Mouse (Mus musculus): ENCODE data around the gene Sla2. TPM values are rescaled to one million over a fixed set of nuclear protein-coding genes. Genes with fewer than 3 reads are reported as not detected.
"Not testable (repeated sequence)": the region's sequence is repeated elsewhere in the genome, so short reads cannot be mapped to it uniquely, and the experiment has no call there.

The Sla2 gene
- 0.23 and 0.24 TPM in 2 replicates for polyA plus RNA-seq (2014; fragmentation: Nextera tagmentation; extraction: Ambion mirVana)

DNA sequence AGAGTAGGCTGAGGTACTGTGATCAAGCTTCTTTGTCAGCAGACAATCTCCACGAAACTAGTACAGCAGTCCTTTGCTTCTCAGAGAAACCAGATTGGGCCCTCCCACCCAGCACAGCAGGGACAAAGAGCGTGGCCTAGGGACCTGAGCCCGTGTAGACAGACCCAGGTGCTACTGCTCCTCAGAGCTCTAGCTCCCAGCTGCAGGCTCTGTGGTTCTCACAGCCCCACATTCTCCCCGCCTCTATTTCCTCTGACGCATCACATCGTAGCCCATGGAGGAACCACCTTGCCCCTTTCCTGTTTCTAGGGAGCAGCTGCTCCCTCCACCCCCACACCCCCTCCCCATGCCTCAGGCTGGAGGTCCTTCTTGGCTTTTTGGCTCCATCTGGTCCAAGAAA lies at the start of gene Sla2:
Sla2 (minus strand) TSS at position 176 of the 400 bp plus-strand sequence.
- 66% methylated on average over 6 of the region's 6 CpGs for WGBS

GRCm38 (mm10) chr2:156935005-156935404 lies 48.0 kb upstream of the Sla2 start:
- H3K9ac ChIP-seq (ENCODE audit: low read depth, low read length): no peak overlapping the region
- WGBS: 87% methylated on average over 6 of the region's 6 CpGs
- H3K27me3 ChIP-seq (ENCODE audit: control insufficient read depth, insufficient read depth, low read length): no peaks in the 10 kb centered on the region
- H3K9me3 ChIP-seq (ENCODE audit: control insufficient read depth, low read length): no peaks in the 10 kb centered on the region
- no peak for ATAC-seq (ENCODE audit: low FRiP score, low TSS enrichment)
- no peak overlapping the region for H3K4me3 ChIP-seq (ENCODE audit: low read length)
- peaks cover 2% of the 10 kb centered on the region; the same call in 1 of the 2 replicates for H3K36me3 ChIP-seq (ENCODE audit: control insufficient read depth, insufficient read depth, low read length)
- H3K4me2 ChIP-seq (replicated peaks; ENCODE audit: low read depth, low read length): no peak overlapping the region
- H3K27ac ChIP-seq (ENCODE audit: low read depth, low read length): no peak overlapping the region
- no peaks in the 10 kb centered on the region for H3K4me1 ChIP-seq (ENCODE audit: control insufficient read depth, insufficient read depth, low read length)

More for the DNA sequence above, at the start of gene Sla2:
- Histone ChIP-seq H3K9ac (ENCODE audit: low read depth, low read length) (no peak within 1 kb of the TSS), H3K27me3 (ENCODE audit: control insufficient read depth, insufficient read depth, low read length) (no peaks in the 10 kb centered on the region), H3K36me3 (ENCODE audit: control insufficient read depth, insufficient read depth, low read length) (no peaks in the 10 kb centered on the region), H3K4me1 (ENCODE audit: control insufficient read depth, insufficient read depth, low read length) (no peaks in the 10 kb centered on the region), H3K9me3 (ENCODE audit: control insufficient read depth, low read length) (no peaks in the 10 kb centered on the region), H3K4me3 (ENCODE audit: low read length) (no peak within 1 kb of the TSS), H3K4me2 (replicated peaks; ENCODE audit: low read depth, low read length) (no peak within 1 kb of the TSS), H3K27ac (ENCODE audit: low read depth, low read length) (no peak within 1 kb of the TSS)
- ATAC-seq (ENCODE audit: low FRiP score, low TSS enrichment): no peak

DNA sequence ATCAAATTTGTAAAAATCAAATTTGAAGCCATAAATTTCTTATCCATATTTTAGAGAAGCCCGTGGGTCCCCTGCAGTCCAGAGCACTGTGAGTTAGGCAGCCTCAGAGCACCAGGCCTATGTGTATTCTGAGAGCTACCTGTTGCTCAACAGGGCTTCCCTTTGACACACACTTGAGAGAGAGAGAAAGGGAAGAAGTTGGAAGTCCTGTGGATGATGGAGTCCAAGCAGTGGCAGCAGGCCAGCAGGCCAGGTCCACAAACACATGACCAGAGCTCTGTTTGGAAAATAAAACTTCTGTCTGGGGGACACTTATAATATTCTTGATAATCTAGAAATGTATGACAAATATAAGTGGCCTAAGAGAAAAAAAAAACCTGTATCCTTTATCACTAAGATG lies 46.4 kb upstream of the Sla2 start:
- 82% methylated on average over 1 of the region's 1 CpGs for WGBS
- no peak overlapping the region for H3K4me3 ChIP-seq (ENCODE audit: low read length)
- H3K27me3 ChIP-seq (ENCODE audit: control insufficient read depth, insufficient read depth, low read length): no peaks in the 10 kb centered on the region
- H3K9me3 ChIP-seq (ENCODE audit: control insufficient read depth, low read length): no peaks in the 10 kb centered on the region
- H3K36me3 ChIP-seq (ENCODE audit: control insufficient read depth, insufficient read depth, low read length): peaks cover 3% of the 10 kb centered on the region; the same call in 1 of the 2 replicates
- no peak overlapping the region for H3K27ac ChIP-seq (ENCODE audit: low read depth, low read length)
- H3K4me2 ChIP-seq (replicated peaks; ENCODE audit: low read depth, low read length): no peak overlapping the region
- H3K4me1 ChIP-seq (ENCODE audit: control insufficient read depth, insufficient read depth, low read length): no peaks in the 10 kb centered on the region
- no peak overlapping the region for H3K9ac ChIP-seq (ENCODE audit: low read depth, low read length)
- no peak for ATAC-seq (ENCODE audit: low FRiP score, low TSS enrichment)

DNA sequence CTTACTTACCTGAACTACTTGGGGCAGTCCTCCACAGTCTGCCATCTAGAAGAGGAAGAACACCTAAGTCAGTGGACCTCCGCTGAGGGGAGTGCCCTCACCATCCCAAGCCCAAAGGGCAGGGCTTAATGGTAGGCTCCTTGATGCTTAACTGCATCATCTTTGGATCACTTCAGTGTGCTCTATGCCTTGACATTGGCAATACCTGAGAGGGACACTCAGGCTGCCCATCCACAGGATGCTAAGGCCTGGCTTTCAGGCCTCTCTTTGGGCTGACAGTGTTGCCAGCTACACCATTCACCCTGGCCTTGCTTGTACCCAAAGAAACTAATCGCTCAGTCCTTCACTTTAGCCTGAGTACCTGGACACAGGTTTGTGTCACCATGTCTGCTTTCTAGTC lies 44.4 kb upstream of the Sla2 start:
- no peak overlapping the region for H3K4me3 ChIP-seq (ENCODE audit: low read length)
- 100% methylated on average over 2 of the region's 2 CpGs for WGBS

DNA sequence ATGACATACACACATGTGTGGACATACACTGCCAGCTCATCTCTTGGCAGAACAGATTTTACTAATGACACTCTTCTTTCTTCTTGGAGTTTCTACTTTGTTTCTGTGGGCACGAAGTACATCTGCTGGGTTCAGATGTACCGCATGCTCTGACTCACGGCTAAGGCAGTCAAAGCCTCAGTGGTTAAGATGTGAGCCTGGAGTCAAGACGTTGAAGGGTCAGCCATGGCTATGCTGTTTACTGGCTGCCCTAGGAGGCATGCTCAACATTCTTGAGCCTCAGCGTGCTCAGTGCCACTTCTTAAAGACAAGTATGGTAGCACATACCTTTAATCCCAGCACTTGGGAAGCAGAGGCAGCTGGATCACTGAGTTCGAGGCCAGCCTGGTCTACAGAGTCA lies 43.6 kb upstream of the Sla2 start:
- H3K9ac ChIP-seq (ENCODE audit: low read depth, low read length): no peak overlapping the region
- no peak overlapping the region for H3K27ac ChIP-seq (ENCODE audit: low read depth, low read length)
- no peaks in the 10 kb centered on the region for H3K27me3 ChIP-seq (ENCODE audit: control insufficient read depth, insufficient read depth, low read length)
- no peak for ATAC-seq (ENCODE audit: low FRiP score, low TSS enrichment)
- no peaks in the 10 kb centered on the region for H3K4me1 ChIP-seq (ENCODE audit: control insufficient read depth, insufficient read depth, low read length)
- no peak overlapping the region for H3K4me3 ChIP-seq (ENCODE audit: low read length)
- peaks cover 4% of the 10 kb centered on the region; the same call in 1 of the 2 replicates for H3K36me3 ChIP-seq (ENCODE audit: control insufficient read depth, insufficient read depth, low read length)
- no peak overlapping the region for H3K4me2 ChIP-seq (replicated peaks; ENCODE audit: low read depth, low read length)
- WGBS: 93% methylated on average over 6 of the region's 6 CpGs
- no peaks in the 10 kb centered on the region for H3K9me3 ChIP-seq (ENCODE audit: control insufficient read depth, low read length)

More for the DNA sequence above, 44.4 kb upstream of the Sla2 start:
- ATAC-seq (ENCODE audit: low FRiP score, low TSS enrichment): no peak
- no peaks in the 10 kb centered on the region for H3K9me3 ChIP-seq (ENCODE audit: control insufficient read depth, low read length)
- H3K4me2 ChIP-seq (replicated peaks; ENCODE audit: low read depth, low read length): no peak overlapping the region
- H3K4me1 ChIP-seq (ENCODE audit: control insufficient read depth, insufficient read depth, low read length): no peaks in the 10 kb centered on the region
- peaks cover 4% of the 10 kb centered on the region; the same call in 1 of the 2 replicates for H3K36me3 ChIP-seq (ENCODE audit: control insufficient read depth, insufficient read depth, low read length)
- H3K27me3 ChIP-seq (ENCODE audit: control insufficient read depth, insufficient read depth, low read length): no peaks in the 10 kb centered on the region
- no peak overlapping the region for H3K27ac ChIP-seq (ENCODE audit: low read depth, low read length)
- no peak overlapping the region for H3K9ac ChIP-seq (ENCODE audit: low read depth, low read length)

- H3K9me3 ChIP-seq (ENCODE audit: control insufficient read depth, low read length): no peaks in the 10 kb centered on the region
- ATAC-seq (ENCODE audit: low FRiP score, low TSS enrichment): no peak
- H3K27me3 ChIP-seq (ENCODE audit: control insufficient read depth, insufficient read depth, low read length): no peaks in the 10 kb centered on the region
- no peaks in the 10 kb centered on the region for H3K4me1 ChIP-seq (ENCODE audit: control insufficient read depth, insufficient read depth, low read length)
- no peak overlapping the region for H3K9ac ChIP-seq (ENCODE audit: low read depth, low read length)
- no peak overlapping the region for H3K27ac ChIP-seq (ENCODE audit: low read depth, low read length)
- H3K4me2 ChIP-seq (replicated peaks; ENCODE audit: low read depth, low read length): no peak overlapping the region
- H3K4me3 ChIP-seq (ENCODE audit: low read length): no peak overlapping the region
- peaks cover 4% of the 10 kb centered on the region; the same call in 1 of the 2 replicates for H3K36me3 ChIP-seq (ENCODE audit: control insufficient read depth, insufficient read depth, low read length)
- WGBS: 65% methylated on average over 11 of the region's 11 CpGs
These were observed 42.6 kb upstream of the Sla2 start for GRCm38 (mm10) chr2:156929519-156930120.

GRCm38 (mm10) chr2:156928606-156929005 lies 41.6 kb upstream of the Sla2 start:
- ATAC-seq (ENCODE audit: low FRiP score, low TSS enrichment): no peak
- 95% methylated on average over 6 of the region's 6 CpGs for WGBS
- Histone ChIP-seq H3K4me1 (ENCODE audit: control insufficient read depth, insufficient read depth, low read length) (no peaks in the 10 kb centered on the region), H3K9me3 (ENCODE audit: control insufficient read depth, low read length) (no peaks in the 10 kb centered on the region), H3K4me2 (replicated peaks; ENCODE audit: low read depth, low read length) (no peak overlapping the region), H3K4me3 (ENCODE audit: low read length) (no peak overlapping the region), H3K36me3 (ENCODE audit: control insufficient read depth, insufficient read depth, low read length) (peaks cover 4% of the 10 kb centered on the region; the same call in 1 of the 2 replicates), H3K9ac (ENCODE audit: low read depth, low read length) (no peak overlapping the region), H3K27me3 (ENCODE audit: control insufficient read depth, insufficient read depth, low read length) (no peaks in the 10 kb centered on the region), H3K27ac (ENCODE audit: low read depth, low read length) (no peak overlapping the region)

DNA sequence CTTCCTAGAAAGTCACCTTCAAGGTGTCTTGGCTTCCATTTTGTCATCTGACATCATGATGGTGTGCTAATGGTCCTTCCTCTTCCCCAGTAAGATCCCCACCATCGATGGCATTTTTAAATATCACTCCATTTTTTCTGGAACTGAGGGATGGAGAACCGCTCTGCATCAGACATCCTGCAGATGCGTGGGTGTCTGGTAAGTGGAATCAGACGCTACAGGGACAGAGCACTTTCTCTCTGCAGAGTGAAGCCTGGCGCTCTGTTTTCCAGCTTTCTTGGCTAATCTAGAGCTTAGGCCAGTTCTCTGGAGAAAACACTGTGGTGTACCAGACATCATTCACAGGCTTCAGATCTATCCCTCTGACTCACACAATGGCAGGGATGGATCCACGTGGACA lies 40.7 kb upstream of the Sla2 start:
- 88% methylated on average over 6 of the region's 6 CpGs for WGBS
- H3K4me1 ChIP-seq (ENCODE audit: control insufficient read depth, insufficient read depth, low read length): no peaks in the 10 kb centered on the region
- ATAC-seq (ENCODE audit: low FRiP score, low TSS enrichment): no peak
- no peaks in the 10 kb centered on the region for H3K27me3 ChIP-seq (ENCODE audit: control insufficient read depth, insufficient read depth, low read length)
- H3K4me3 ChIP-seq (ENCODE audit: low read length): no peak overlapping the region
- H3K27ac ChIP-seq (ENCODE audit: low read depth, low read length): no peak overlapping the region
- no peaks in the 10 kb centered on the region for H3K9me3 ChIP-seq (ENCODE audit: control insufficient read depth, low read length)
- H3K9ac ChIP-seq (ENCODE audit: low read depth, low read length): no peak overlapping the region
- no peak overlapping the region for H3K4me2 ChIP-seq (replicated peaks; ENCODE audit: low read depth, low read length)
- H3K36me3 ChIP-seq (ENCODE audit: control insufficient read depth, insufficient read depth, low read length): peaks cover 4% of the 10 kb centered on the region; the same call in 1 of the 2 replicates

DNA sequence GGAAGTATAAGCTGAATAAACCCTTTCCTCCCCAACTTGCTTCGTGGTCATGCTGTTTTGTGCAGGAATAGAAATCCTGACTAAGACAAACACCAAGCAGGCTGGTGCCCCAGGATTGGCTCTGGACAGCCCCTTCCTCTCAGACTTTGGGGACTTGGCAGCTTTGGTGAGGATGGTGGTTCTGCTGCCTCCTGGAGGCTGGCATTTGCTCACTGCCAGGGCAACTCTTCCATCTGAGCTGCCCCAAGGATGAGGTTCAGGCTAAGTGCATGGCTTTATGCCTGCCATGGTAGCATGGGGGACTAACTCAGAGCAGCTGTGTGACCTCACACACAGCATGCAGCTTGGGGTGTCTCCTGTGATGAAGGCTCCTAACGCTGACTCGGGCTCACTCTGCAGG lies 38.6 kb upstream of the Sla2 start:
- H3K4me3 ChIP-seq (ENCODE audit: low read length); H3K9me3 ChIP-seq (ENCODE audit: control insufficient read depth, low read length); H3K36me3 ChIP-seq (ENCODE audit: control insufficient read depth, insufficient read depth, low read length); H3K9ac ChIP-seq (ENCODE audit: low read depth, low read length); ATAC-seq (ENCODE audit: low FRiP score, low TSS enrichment); H3K27me3 ChIP-seq (ENCODE audit: control insufficient read depth, insufficient read depth, low read length); H3K27ac ChIP-seq (ENCODE audit: low read depth, low read length); H3K4me1 ChIP-seq (ENCODE audit: control insufficient read depth, insufficient read depth, low read length); H3K4me2 ChIP-seq (replicated peaks; ENCODE audit: low read depth, low read length): not testable (repeated sequence)
- WGBS: 86% methylated on average over 3 of the region's 3 CpGs
